Mouse (Mus musculus): ENCODE results near the gene Tbrg1. TPM values are rescaled to one million over a fixed set of nuclear protein-coding genes. Genes with fewer than 3 reads are reported as not detected.

Tbrg1 gene
- polyA plus RNA-seq, 1 experiment from 2014 or later, result 192 TPM

DNA sequence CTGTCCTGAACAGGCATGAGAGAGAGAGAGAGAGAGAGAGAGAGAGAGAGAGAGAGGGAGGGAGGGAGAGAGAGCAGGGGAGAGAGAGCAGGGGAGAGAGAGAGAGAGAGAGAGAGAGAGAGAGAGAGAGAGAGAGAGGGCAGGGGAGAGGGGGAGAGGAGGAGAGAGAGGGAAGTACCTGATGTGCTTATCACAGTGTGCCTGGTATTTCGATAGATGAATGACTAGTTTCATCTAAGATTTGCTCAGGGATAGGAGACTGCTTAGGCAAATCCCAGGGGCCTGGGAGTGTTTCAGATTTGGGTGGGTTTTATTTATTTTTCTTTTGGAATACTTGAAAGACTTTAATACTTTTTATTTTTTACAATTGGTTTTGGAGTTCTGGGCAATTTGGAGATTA is 6.1 kb upstream of the Tbrg1 start:
- Histone ChIP-seq H3K9ac (no peak overlapping the region), H3K27me3 (no peaks in the 10 kb centered on the region), H3K4me2 (replicated peaks) (no peak overlapping the region), H3K4me3 (replicated peaks) (no peak overlapping the region), H3K36me3 (no peaks in the 10 kb centered on the region), H3K9me3 (replicated peaks) (no peaks in the 10 kb centered on the region), H3K4me1 (no peaks in the 10 kb centered on the region), H3K27ac (replicated peaks) (no peak overlapping the region)
- no peak for ATAC-seq (ENCODE audit: insufficient number of reproducible peaks, low FRiP score, low TSS enrichment, low read depth)
- WGBS, result 71% methylated on average over 1 of the region's 1 CpGs

DNA sequence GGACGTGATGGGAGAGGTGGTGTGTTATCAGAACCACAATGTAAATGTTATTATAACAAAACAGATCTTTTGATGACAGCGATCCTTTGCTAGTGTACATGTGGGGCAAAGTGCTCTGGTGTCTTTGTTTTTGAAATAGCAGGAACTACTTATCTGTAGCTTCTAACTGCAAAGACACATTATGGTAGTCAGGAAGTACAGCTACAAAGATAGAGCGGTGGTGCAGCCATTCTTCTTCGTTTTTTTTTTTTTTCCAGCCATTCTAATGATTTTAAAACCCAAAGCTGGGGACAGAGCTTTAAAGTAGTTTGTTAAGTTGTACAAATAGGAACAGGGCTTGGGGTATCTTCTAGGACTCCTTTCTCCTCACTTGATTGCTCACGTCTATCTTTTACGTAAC is 2.3 kb upstream of the Tbrg1 start:
- Histone ChIP-seq H3K9me3 (replicated peaks) (no peaks in the 10 kb centered on the region), H3K36me3 (0 out of 2 replicates have a peak, but pooled peaks cover under 1% of the 10 kb centered on the region), H3K9ac (no peak overlapping the region), H3K27me3 (no peaks in the 10 kb centered on the region), H3K4me3 (replicated peaks) (no peak overlapping the region), H3K4me2 (replicated peaks) (no peak overlapping the region), H3K27ac (replicated peaks) (no peak overlapping the region), H3K4me1 (peaks cover 7% of the 10 kb centered on the region; the same call in 1 of the 2 replicates)
- 81% methylated on average over 6 of the region's 6 CpGs for WGBS
- no peak for ATAC-seq (ENCODE audit: insufficient number of reproducible peaks, low FRiP score, low TSS enrichment, low read depth)

DNA sequence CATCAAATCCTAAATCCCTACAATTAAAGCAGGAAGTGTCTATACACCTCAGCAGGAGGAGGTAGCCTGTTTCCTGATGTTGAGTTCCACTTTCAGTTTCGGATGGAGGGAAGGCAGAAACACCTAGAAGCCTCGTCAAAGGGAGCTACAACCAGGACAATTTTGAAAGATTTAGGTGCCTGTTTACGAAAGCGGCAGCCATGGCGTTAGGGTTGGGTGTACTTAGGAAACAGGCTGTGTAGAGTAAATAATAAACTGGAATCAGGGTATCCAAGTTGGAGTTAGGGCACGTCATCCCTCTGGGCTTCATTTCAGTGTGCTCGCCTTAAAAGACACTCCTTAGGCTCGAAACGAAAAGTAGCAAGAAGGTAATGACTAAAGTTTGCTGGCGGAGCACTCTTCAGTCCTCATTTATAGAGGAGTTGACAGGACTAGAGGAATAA is 652 bp downstream of the Tbrg1 start:
- Histone ChIP-seq H3K27me3 (no peaks in the 10 kb centered on the region), H3K27ac (replicated peaks) (peak overlapping the region; percentile 97), H3K4me1 (peaks cover 7% of the 10 kb centered on the region; the same call in 1 of the 2 replicates), H3K4me2 (replicated peaks) (peak overlapping the region; percentile 57), H3K36me3 (peaks cover 27% of the 10 kb centered on the region), H3K4me3 (replicated peaks) (peak overlapping the region; percentile 87), H3K9me3 (replicated peaks) (no peaks in the 10 kb centered on the region), H3K9ac (peak overlapping the region; percentile 66)
- no peak for ATAC-seq (ENCODE audit: insufficient number of reproducible peaks, low FRiP score, low TSS enrichment, low read depth)
- 1% methylated on average over 10 of the region's 10 CpGs for WGBS

DNA sequence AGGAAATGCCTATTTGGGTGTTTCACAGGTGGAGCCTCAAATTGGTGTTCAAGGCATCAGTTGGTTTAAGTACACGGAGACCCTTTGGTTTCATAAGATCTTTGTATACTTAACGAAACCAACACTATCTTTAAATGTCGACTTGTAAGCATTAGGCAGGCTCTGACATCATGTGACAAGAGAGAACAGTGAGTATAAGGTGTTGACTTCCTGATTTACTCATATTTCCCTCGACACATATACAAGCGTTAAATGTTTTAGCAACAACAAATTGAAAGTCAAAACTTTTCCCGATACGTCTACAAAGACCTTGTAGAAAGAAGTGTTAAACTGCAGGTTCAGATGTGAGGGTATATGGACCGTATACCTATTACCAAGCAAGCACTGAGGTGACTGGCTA is 1.2 kb downstream of the Tbrg1 start:
- peak overlapping the region; percentile 87 for H3K4me3 ChIP-seq (replicated peaks)
- peaks cover 32% of the 10 kb centered on the region for H3K36me3 ChIP-seq
- no peak for ATAC-seq (ENCODE audit: insufficient number of reproducible peaks, low FRiP score, low TSS enrichment, low read depth)
- no peaks in the 10 kb centered on the region for H3K9me3 ChIP-seq (replicated peaks)
- no peaks in the 10 kb centered on the region for H3K27me3 ChIP-seq
- no peak overlapping the region for H3K27ac ChIP-seq (replicated peaks)
- WGBS, result 52% methylated on average over 8 of the region's 8 CpGs
- peak overlapping the region; percentile 57 for H3K4me2 ChIP-seq (replicated peaks)
- peaks cover 7% of the 10 kb centered on the region; the same call in 1 of the 2 replicates for H3K4me1 ChIP-seq
- H3K9ac ChIP-seq, result peak overlapping the region; percentile 66; the same call in 1 of the 2 replicates

DNA sequence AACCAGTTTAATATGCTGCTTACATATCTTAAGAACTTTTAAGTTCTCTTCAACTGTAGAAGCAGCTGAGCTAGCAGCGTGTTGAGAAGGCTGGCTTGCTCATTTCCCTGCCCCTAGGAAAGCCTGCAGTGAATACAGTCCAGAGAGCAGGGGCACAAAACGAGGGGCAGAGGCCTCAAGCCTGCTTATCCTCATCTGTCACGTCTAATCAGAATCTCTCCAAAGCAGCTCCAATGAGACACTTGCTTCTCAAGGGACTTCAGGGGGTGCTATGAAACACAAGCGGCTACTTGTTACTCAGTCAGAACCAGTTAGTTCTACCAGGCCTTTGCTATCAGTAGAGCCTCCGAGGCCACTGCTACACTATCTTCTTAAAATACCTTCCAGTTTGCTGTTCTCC is 3.3 kb downstream of the Tbrg1 start:
- Histone ChIP-seq H3K9me3 (replicated peaks) (no peaks in the 10 kb centered on the region), H3K4me3 (replicated peaks) (no peak overlapping the region), H3K9ac (no peak overlapping the region), H3K36me3 (peaks cover 53% of the 10 kb centered on the region), H3K4me1 (peaks cover 7% of the 10 kb centered on the region; the same call in 1 of the 2 replicates), H3K27me3 (no peaks in the 10 kb centered on the region), H3K4me2 (replicated peaks) (no peak overlapping the region), H3K27ac (replicated peaks) (no peak overlapping the region)
- ATAC-seq (ENCODE audit: insufficient number of reproducible peaks, low FRiP score, low TSS enrichment, low read depth), result no peak
- WGBS, result 79% methylated on average over 5 of the region's 5 CpGs

DNA sequence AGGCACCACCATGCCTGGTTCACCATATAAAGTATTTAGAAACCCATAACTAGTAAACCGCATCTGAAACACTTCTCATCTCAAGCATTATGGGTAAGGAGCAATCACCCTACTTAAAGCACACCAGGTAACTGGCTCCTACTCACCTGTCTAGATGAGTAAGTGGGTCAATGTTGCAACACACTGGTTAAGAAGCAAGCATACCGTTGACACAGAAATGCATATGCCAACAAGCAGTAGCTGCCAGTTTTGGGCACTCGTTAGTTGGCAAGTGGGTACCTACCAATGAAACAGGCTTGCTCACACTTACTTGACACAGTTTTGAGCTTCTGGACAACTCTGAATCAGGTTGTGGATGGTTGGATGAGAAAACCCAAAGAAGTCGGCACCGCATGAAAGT is 6.5 kb downstream of the Tbrg1 start:
- no peak for ATAC-seq (ENCODE audit: insufficient number of reproducible peaks, low FRiP score, low TSS enrichment, low read depth)
- WGBS, result 94% methylated on average over 5 of the region's 5 CpGs
- Histone ChIP-seq H3K4me1 (0 out of 2 replicates have a peak, but pooled peaks cover 3% of the 10 kb centered on the region), H3K4me2 (replicated peaks) (no peak overlapping the region), H3K9me3 (replicated peaks) (no peaks in the 10 kb centered on the region), H3K27me3 (no peaks in the 10 kb centered on the region), H3K36me3 (peaks cover 71% of the 10 kb centered on the region), H3K4me3 (replicated peaks) (no peak overlapping the region), H3K9ac (no peak overlapping the region), H3K27ac (replicated peaks) (no peak overlapping the region)

DNA sequence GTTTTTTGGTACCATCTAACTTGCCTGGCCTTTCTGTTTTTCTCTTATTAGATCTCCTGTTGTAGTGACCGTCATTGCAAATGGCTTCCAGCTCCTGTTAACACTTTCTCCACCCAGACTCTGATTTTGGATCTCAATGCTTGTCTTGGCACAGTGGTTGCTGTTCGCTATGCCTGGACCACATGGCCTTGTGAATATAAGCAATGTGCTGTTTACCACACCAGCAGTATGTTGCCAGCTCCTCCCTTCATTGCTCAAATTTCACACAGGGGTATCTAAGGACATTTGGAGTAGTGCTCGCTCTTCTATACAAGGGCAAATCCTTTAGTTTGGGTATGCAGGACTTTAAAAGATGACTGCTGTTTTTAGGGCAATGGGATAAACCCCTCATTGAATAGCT is 10.9 kb downstream of the Tbrg1 start:
- H3K27me3 ChIP-seq, result no peaks in the 10 kb centered on the region
- 74% methylated on average over 3 of the region's 3 CpGs for WGBS
- no peak overlapping the region for H3K9ac ChIP-seq

DNA sequence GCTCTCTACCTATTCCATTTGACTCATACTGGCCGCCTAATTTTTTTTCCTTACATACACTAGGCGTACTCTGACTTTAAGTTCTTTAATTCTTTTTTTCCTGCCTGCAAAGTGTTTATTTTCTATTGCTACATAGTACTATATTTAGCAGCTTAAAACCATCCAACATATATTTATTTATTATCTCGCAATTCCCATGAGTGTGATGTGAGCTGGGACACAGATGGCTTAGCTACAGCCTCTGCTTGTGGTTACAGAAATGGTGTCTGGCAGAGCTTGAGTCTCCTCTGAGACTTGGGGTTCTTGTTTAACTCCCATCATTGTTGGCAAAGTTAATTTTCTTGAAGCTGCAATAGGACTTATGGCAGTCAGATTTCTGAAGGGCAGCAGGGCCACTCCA is 18.4 kb downstream of the Tbrg1 start:
- Histone ChIP-seq H3K4me3 (replicated peaks) (no peak overlapping the region), H3K4me2 (replicated peaks) (no peak overlapping the region), H3K36me3 (no peaks in the 10 kb centered on the region), H3K27ac (replicated peaks) (no peak overlapping the region), H3K27me3 (no peaks in the 10 kb centered on the region), H3K4me1 (no peaks in the 10 kb centered on the region), H3K9ac (no peak overlapping the region), H3K9me3 (replicated peaks) (no peaks in the 10 kb centered on the region)
- WGBS, result 68% methylated on average over 3 of the region's 3 CpGs
- no peak for ATAC-seq (ENCODE audit: insufficient number of reproducible peaks, low FRiP score, low TSS enrichment, low read depth)

More for the DNA sequence above, 10.9 kb downstream of the Tbrg1 start:
- H3K4me3 ChIP-seq (replicated peaks), result no peak overlapping the region
- H3K36me3 ChIP-seq, result peaks cover 42% of the 10 kb centered on the region
- no peak overlapping the region for H3K27ac ChIP-seq (replicated peaks)
- ATAC-seq (ENCODE audit: insufficient number of reproducible peaks, low FRiP score, low TSS enrichment, low read depth), result no peak
- H3K9me3 ChIP-seq (replicated peaks), result no peaks in the 10 kb centered on the region
- H3K4me2 ChIP-seq (replicated peaks), result no peak overlapping the region
- no peaks in the 10 kb centered on the region for H3K4me1 ChIP-seq

DNA sequence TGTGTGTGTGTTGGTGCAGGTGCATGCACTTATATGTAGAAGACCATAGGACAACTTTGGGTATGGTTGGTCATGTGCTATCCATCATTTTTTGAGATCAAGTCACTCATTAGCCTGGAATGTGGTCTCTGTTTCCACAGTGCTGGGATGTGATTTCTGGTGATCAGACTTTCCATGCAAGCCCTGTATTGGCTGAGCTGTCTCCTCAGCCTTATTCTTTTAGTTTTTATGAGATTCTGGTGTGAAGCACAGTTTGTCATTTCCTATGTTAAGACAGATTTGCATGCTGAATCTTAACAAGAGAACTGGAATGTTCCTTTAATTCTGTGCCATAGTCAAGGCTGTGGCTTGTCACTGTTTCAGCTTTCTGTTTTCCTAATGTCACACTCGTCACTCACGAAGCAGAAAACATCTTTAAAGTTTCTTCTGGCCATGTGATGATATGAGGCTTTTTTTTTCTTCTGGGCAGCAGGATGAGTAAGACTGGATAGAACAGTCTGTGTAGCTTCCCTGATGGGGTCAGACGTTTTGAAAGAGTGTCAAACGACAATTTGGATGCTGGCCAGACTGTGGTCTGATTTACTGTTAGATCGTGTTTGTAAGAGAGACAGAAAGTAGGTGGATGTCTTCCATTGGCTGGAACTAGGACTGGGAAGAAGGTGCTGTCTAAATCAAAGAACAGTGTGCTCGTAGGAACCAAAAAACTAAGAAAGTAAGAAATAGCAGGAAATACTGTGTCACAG is 20.1 kb downstream of the Tbrg1 start:
- 40% methylated on average over 6 of the region's 6 CpGs for WGBS
- no peaks in the 10 kb centered on the region for H3K4me1 ChIP-seq
- no peak overlapping the region for H3K9ac ChIP-seq
- H3K9me3 ChIP-seq (replicated peaks), result no peaks in the 10 kb centered on the region
- no peak overlapping the region for H3K4me2 ChIP-seq (replicated peaks)
- H3K36me3 ChIP-seq, result no peaks in the 10 kb centered on the region
- H3K4me3 ChIP-seq (replicated peaks), result no peak overlapping the region
- ATAC-seq (ENCODE audit: insufficient number of reproducible peaks, low FRiP score, low TSS enrichment, low read depth), result no peak
- H3K27ac ChIP-seq (replicated peaks), result no peak overlapping the region
- H3K27me3 ChIP-seq, result no peaks in the 10 kb centered on the region

DNA sequence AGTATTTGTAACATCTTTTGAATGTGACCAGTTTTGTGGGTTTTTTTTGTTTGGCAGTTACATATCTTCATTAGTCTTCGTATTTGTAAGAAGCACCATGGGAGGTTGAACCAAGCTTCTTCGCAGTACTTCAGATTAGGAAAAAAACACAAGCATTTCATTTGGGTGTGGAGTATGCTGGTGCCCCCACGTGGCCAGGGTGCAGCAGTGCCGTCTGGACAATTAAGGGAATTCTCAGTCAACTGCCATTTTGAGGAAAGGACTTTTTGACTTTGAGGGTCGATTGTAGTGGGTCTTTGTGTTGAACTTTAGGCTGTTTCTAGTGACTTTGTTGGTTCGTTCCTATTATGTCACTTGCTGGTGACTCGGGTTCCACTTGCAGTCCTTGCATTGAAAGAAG is 20.8 kb downstream of the Tbrg1 start:
- 19% methylated on average over 7 of the region's 7 CpGs for WGBS
- Histone ChIP-seq H3K4me3 (replicated peaks) (no peak overlapping the region), H3K9me3 (replicated peaks) (no peaks in the 10 kb centered on the region), H3K9ac (no peak overlapping the region), H3K4me2 (replicated peaks) (no peak overlapping the region), H3K27me3 (no peaks in the 10 kb centered on the region), H3K36me3 (no peaks in the 10 kb centered on the region), H3K27ac (replicated peaks) (no peak overlapping the region), H3K4me1 (no peaks in the 10 kb centered on the region)
- no peak for ATAC-seq (ENCODE audit: insufficient number of reproducible peaks, low FRiP score, low TSS enrichment, low read depth)

DNA sequence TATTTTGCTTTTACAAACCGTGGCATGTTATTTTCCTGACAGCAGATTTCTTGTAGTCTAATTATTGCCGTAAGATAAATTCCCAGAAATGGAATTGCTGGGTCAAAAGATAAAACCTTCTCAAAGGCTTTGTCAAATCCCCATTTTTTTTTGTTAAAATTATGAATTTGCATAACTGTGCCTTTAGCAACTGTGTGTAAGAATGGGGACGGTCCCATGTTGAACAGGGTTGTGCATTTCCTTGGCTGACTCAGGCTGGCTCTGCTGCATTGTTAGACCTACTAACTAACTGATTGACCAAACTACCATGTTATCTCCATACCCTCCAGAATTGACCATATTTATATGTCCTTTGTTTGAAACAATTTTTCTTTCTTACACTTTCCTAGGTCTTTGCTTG is 22.8 kb downstream of the Tbrg1 start:
- no peak overlapping the region for H3K9ac ChIP-seq
- ATAC-seq (ENCODE audit: insufficient number of reproducible peaks, low FRiP score, low TSS enrichment, low read depth), result no peak
- H3K4me3 ChIP-seq (replicated peaks), result no peak overlapping the region
- H3K4me2 ChIP-seq (replicated peaks), result no peak overlapping the region
- 87% methylated on average over 3 of the region's 3 CpGs for WGBS
- no peaks in the 10 kb centered on the region for H3K36me3 ChIP-seq
- H3K27ac ChIP-seq (replicated peaks), result no peak overlapping the region
- no peaks in the 10 kb centered on the region for H3K4me1 ChIP-seq
- H3K27me3 ChIP-seq, result no peaks in the 10 kb centered on the region
- no peaks in the 10 kb centered on the region for H3K9me3 ChIP-seq (replicated peaks)

DNA sequence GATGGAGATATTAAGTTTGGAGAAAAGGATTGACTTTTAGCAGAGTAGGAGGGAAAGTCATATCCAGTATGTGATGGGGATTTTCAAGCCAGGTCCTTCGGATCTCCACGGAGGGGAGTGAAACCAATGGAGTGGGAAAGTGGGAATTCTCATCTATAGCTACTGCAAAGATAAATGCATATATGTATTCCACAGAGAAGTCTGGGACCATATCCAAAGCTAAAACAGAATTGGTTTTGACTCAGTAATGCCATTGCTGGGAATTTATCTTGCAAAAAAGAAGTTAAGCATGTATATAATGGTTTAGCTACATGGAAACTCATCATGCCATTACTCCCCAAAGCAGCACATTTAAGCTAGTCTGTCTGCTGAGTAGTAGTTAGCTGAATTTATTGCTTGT is 24.8 kb downstream of the Tbrg1 start:
- H3K27me3 ChIP-seq, result no peaks in the 10 kb centered on the region
- no peak overlapping the region for H3K4me2 ChIP-seq (replicated peaks)
- H3K9ac ChIP-seq, result no peak overlapping the region
- H3K27ac ChIP-seq (replicated peaks), result no peak overlapping the region
- no peak for ATAC-seq (ENCODE audit: insufficient number of reproducible peaks, low FRiP score, low TSS enrichment, low read depth)
- H3K4me1 ChIP-seq, result no peaks in the 10 kb centered on the region
- WGBS, result 85% methylated on average over 2 of the region's 2 CpGs
- H3K9me3 ChIP-seq (replicated peaks), result no peaks in the 10 kb centered on the region
- H3K4me3 ChIP-seq (replicated peaks), result no peak overlapping the region
- H3K36me3 ChIP-seq, result no peaks in the 10 kb centered on the region

Data from embryonic facial prominence, embryonic 15.5 days (tissue).